Mouse (Mus musculus) activated CD4-positive, CD25-positive, alpha-beta regulatory T cell, adult 4 months (primary cell): ENCODE data around the gene Defa28. TPM values are rescaled to one million over a fixed set of nuclear protein-coding genes. Genes with fewer than 3 reads are reported as not detected.
"Not testable (repeated sequence)": the region's sequence is repeated elsewhere in the genome, so short reads cannot be mapped to it uniquely, and the experiment has no call there.

Experiments
- ATAC-seq: one replicate; pipeline ENCODE4 v1.8.0; 2017
- polyA plus RNA-seq, 2 experiments: library from polyadenylated mRNA; unstranded; fragments of 100-300 nt; shearing (Covaris generic); gene quantifications; one replicate each; pipeline ENCODE4 v1.2.1; 2017

Defa28 gene
- not detected for polyA plus RNA-seq

DNA sequence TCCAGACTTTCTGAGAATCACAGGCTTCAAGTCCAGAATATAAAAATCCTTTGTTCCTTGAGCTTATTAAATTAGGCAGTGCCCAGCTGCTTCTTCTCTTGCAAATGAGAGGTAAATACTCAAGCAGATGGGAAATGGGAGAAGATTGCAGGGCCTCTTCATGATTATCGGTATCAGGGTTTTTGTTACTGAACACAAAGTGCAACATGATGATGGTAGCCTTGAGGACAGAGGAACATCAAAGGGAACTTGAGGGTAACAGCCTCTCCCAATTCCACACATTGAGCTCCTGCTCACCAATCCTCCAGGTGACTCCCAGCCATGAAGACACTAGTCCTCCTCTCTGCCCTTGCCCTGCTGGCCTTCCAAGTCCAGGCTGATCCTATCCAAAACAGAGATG lies at the start of gene Defa28:
Gene Defa28 (plus strand): TSS at position 301 of the 400 bp plus-strand sequence.
- ATAC-seq = not testable (repeated sequence)

DNA sequence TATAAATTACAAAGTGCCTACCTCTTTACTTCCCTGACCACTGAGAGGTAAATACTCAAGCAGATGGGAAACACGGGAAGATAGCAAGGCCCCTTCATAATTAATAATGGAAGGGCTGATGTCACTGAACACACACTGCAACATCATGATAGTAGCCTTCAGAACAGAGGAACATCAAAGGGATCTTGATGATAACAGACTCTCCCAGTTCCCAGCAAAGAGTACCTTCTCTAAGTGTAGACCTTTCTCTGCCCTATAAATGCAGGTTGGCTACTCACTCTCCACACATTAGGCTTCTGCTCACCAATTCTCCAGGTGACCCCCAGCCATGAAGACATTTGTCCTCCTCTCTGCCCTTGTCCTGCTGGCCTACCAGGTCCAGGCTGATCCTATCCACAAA lies 17.7 kb upstream of the Defa28 start, which contains the start of gene Defa37:
Gene Defa37 (plus strand): TSS at position 301 of the 400 bp plus-strand sequence.
- not testable (repeated sequence) for ATAC-seq

DNA sequence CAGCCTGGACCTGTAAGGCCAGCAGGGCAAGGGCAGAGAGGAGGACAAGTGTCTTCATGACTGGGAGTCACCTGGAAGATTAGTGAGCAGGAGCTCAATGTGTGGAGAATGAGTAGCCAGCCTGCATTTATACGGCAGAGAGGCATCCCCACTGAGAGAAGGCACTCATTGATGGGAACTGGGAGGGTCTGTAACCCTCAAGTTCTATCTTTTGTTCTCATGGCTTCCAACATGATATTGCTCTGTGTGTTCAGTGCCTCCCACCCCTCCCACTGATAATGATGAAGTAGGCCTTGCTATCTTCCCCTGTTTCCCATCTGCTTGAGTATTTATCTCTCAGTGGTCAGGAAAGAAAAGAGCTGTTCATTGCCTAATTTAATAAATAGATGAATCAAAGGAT lies 11.6 kb downstream of the Defa28 start, which contains the start of gene Gm7861:
Gene Gm7861 (minus strand): TSS at position 101 of the 400 bp plus-strand sequence.
- ATAC-seq = not testable (repeated sequence)

DNA sequence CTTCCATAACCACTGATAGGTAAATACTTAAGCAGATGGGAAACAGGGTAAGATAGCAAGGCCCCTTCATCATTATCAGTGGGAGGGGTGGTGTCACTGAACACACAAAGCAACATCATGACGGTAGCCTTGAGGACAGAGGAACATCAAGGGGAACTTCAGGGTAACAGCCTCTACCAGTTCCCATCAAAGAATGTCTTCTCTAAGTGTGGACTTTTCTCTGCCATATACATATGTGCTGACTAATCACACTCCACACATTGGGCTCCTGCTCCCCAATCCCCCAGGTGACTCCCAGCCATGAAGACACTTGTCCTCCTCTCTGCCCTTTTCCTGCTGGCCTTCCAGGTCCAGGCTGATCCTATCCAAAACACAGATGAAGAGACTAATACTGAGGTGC lies 35.1 kb downstream of the Defa28 start, which contains the start of gene Defa26:
Gene Defa26 (plus strand): TSS at position 301 of the 400 bp plus-strand sequence.
- ATAC-seq = not testable (repeated sequence)

Other genes starting within 250 kb of the Defa28 start
- not detected for gene Defa2, start 204.5 kb upstream of the Defa28 start, polyA plus RNA-seq
- not detected for gene Defa33, start 191.2 kb upstream of the Defa28 start, polyA plus RNA-seq
- gene Defa36, start 155.6 kb upstream of the Defa28 start, polyA plus RNA-seq = not detected
- not detected for gene Gm7849, start 126.4 kb upstream of the Defa28 start, polyA plus RNA-seq
- gene Defa20, start 73.7 kb upstream of the Defa28 start, polyA plus RNA-seq = not detected
- not detected for gene Defa32, start 54.0 kb upstream of the Defa28 start, polyA plus RNA-seq
- not detected for gene Defa37, start 17.6 kb upstream of the Defa28 start, polyA plus RNA-seq
- gene Gm7861, start 11.5 kb downstream of the Defa28 start, polyA plus RNA-seq = not detected
- not detected for gene Defa26, start 35.2 kb downstream of the Defa28 start, polyA plus RNA-seq
- gene Defa17, start 72.8 kb downstream of the Defa28 start, polyA plus RNA-seq = not detected
- gene Defa34, start 82.8 kb downstream of the Defa28 start, polyA plus RNA-seq = not detected
- gene AY761184, start 120.6 kb downstream of the Defa28 start, polyA plus RNA-seq = not detected
- not detected for gene Defa24, start 151.5 kb downstream of the Defa28 start, polyA plus RNA-seq
- not detected for gene Defb50, start 240.5 kb downstream of the Defa28 start, polyA plus RNA-seq